Mouse (Mus musculus) liver, postnatal 0 days (tissue): ENCODE results near the gene Snx15.

ENCODE experiments used
- CTCF ChIP-seq: sonication (generic); IDR thresholded peaks from 2 replicates; pipeline ENCODE4 v1.5.1; 2016; ENCODE audit warnings: antibody characterized with exemption, low read depth
- EP300 ChIP-seq: IDR thresholded peaks from 2 replicates; pipeline ENCODE4 v1.6.1; 2016; ENCODE audit warnings: antibody characterized with exemption, low read depth, mild to moderate bottlenecking

DNA sequence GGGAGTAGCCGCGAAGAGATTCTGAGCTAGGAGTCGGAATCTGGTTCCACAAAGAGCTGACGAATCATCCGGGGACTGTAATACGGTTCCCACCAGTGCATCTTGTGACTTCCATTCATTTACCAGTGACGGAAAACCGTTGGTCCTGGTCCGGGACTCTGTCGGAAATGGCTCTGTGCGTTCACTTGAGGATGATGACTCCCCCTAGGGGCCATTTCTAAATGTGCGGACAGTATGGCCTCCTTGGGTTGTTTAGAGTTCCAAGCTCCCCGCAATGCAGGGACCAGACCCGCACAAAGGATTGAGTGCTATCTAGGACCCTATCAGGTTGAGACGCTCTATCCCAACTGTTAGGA, 13.3 kb upstream of the Snx15 start, which contains the start of gene Arl2:
- TF ChIP-seq CTCF (peak; percentile 70), EP300 (peak; percentile 58; the same call in 1 of the 2 replicates)
